ENCODE assay signal across 9 mouse cellular contexts in the genomic region with DNA sequence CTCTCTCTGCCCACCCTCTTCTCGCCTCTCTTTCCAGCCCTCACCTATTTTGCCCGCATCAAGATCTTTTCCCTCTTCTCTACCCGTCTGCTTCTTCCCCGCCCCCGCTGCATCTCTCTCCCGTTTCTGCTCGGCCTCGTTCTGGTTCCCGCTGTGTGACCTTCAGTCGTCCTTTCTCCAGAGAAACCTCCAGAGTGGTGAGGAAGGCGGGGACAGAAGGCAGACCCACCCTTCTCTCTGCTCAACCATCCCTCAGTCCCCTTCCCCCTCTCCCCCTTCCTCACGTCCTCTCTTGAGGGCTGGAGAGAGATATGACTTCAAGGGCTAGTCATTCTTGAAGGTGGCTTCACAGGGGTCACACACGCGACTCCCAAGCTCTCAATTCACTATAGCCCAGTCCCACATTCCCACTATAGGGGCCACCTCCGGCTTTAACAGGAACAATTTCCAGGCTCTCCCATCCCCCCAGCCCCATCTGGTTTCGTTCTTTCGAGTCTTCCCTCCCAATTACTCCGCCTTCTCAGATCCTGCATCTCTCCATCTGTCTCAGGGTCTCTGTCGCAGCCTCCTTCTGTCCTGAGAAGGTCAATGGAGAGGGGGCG. TPM values are rescaled to one million over a fixed set of nuclear protein-coding genes. Genes with fewer than 3 reads are reported as not detected.
DNase-seq lines count a peak whose midpoint lies in the region; ATAC-seq and TF ChIP-seq lines count a peak whose summit lies in the region.
"Had no signal": no experiment of that assay in that cellular context is flagged by ENCODE, and none has a peak within 500 bp of the region (broad histone marks: within the 10 kb centered on the region; RNA-seq: fewer than 3 reads in every experiment).

No protein-coding gene starts in this region.

- no peak for TF ChIP-seq POLR2A in ES-Bruce4 (IDR thresholded peaks at IDR 0.05; ENCODE audit: insufficient read depth, low read length)

- H3K4me2 ChIP-seq in hindbrain, embryonic 14.5 days (replicated peaks), result peak overlapping the region; percentile 65
- H3K4me2 ChIP-seq in midbrain, embryonic 12.5 days (replicated peaks), result peak overlapping the region; percentile 64
- H3K4me2 ChIP-seq in kidney, embryonic 15.5 days, result no peak overlapping the region

- H3K27ac ChIP-seq in ES-Bruce4 (ENCODE audit: insufficient read depth, low read length), result 0 out of 2 replicates have a peak overlapping the region, but pooled peaks have one; percentile 2
- H3K27ac ChIP-seq in hindbrain, embryonic 14.5 days, result peak overlapping the region; percentile 99
- H3K27ac ChIP-seq in midbrain, embryonic 12.5 days (replicated peaks), result peak overlapping the region; percentile 94
- no peak overlapping the region for H3K27ac ChIP-seq in kidney, embryonic 15.5 days

- no peaks in the 10 kb centered on the region; the same call in 1 of the 2 replicates for H3K27me3 ChIP-seq in ES-Bruce4 (ENCODE audit: control insufficient read depth, insufficient read depth, low read length, poor library complexity, severe bottlenecking)
- H3K27me3 ChIP-seq in hindbrain, embryonic 14.5 days (ENCODE audit: control insufficient read depth, insufficient read depth, low read length), result no peaks in the 10 kb centered on the region; the same call in 1 of the 2 replicates
- peaks cover 85% of the 10 kb centered on the region for H3K27me3 ChIP-seq in midbrain, embryonic 12.5 days
- H3K27me3 ChIP-seq in kidney, embryonic 15.5 days, result peaks cover 87% of the 10 kb centered on the region

- no peak for TF ChIP-seq CTCF in ES-Bruce4 (IDR thresholded peaks at IDR 0.05; ENCODE audit: low read depth, low read length)

- ATAC-seq in hindbrain, embryonic 14.5 days (ENCODE audit: low FRiP score), result peak; percentile 7; the same call in 1 of the 2 replicates
- ATAC-seq in midbrain, embryonic 12.5 days (ENCODE audit: low FRiP score, low read depth), result no peak
- no peak for ATAC-seq in kidney, embryonic 15.5 days (replicated peaks; ENCODE audit: low FRiP score)

- H3K9me3 ChIP-seq in ES-Bruce4 (replicated peaks; ENCODE audit: control insufficient read depth, insufficient read depth, low read length, poor library complexity, severe bottlenecking), result no peaks in the 10 kb centered on the region
- no peaks in the 10 kb centered on the region for H3K9me3 ChIP-seq in hindbrain, embryonic 14.5 days (ENCODE audit: control insufficient read depth, low read length)
- no peaks in the 10 kb centered on the region for H3K9me3 ChIP-seq in midbrain, embryonic 12.5 days
- no peaks in the 10 kb centered on the region for H3K9me3 ChIP-seq in kidney, embryonic 15.5 days (replicated peaks)

- H3K4me1 ChIP-seq in ES-Bruce4 (ENCODE audit: control insufficient read depth, insufficient read depth, low read length), result peaks cover 6% of the 10 kb centered on the region
- H3K4me1 ChIP-seq in hindbrain, embryonic 14.5 days (replicated peaks; ENCODE audit: control insufficient read depth, insufficient read depth, low read length), result peaks cover 51% of the 10 kb centered on the region
- peaks cover 63% of the 10 kb centered on the region for H3K4me1 ChIP-seq in midbrain, embryonic 12.5 days
- peaks cover 22% of the 10 kb centered on the region for H3K4me1 ChIP-seq in kidney, embryonic 15.5 days

- no peak overlapping the region for H3K9ac ChIP-seq in ES-Bruce4 (ENCODE audit: low read depth, poor library complexity, severe bottlenecking)
- H3K9ac ChIP-seq in hindbrain, embryonic 14.5 days, result peak overlapping the region; percentile 66
- H3K9ac ChIP-seq in midbrain, embryonic 12.5 days (replicated peaks), result peak overlapping the region; percentile 50
- no peak overlapping the region for H3K9ac ChIP-seq in kidney, embryonic 15.5 days
- H3K9ac ChIP-seq: lung, embryonic 14.5 days had no signal

- WGBS in hindbrain, embryonic 14.5 days, result 4% methylated on average over 20 of the region's 20 CpGs
- WGBS in midbrain, embryonic 12.5 days, result 5% methylated on average over 20 of the region's 20 CpGs
- WGBS in kidney, embryonic 15.5 days, result 11% methylated on average over 20 of the region's 20 CpGs

- TF ChIP-seq EP300 in ES-Bruce4 (IDR thresholded peaks at IDR 0.05; ENCODE audit: insufficient read depth, low read depth, low read length), result 0 out of 2 replicates have a peak, but pooled peaks have one; percentile 49

- peak overlapping the region; percentile 11 for H3K4me3 ChIP-seq in ES-Bruce4 (ENCODE audit: low read depth, low read length)
- H3K4me3 ChIP-seq in hindbrain, embryonic 14.5 days (replicated peaks; ENCODE audit: low read length), result peak overlapping the region; percentile 24
- peak overlapping the region; percentile 22 for H3K4me3 ChIP-seq in midbrain, embryonic 12.5 days
- H3K4me3 ChIP-seq in kidney, embryonic 15.5 days (replicated peaks), result no peak overlapping the region

- H3K36me3 ChIP-seq in ES-Bruce4 (ENCODE audit: control insufficient read depth, insufficient read depth, low read length, poor library complexity, severe bottlenecking), result no peaks in the 10 kb centered on the region
- H3K36me3 ChIP-seq in hindbrain, embryonic 14.5 days (replicated peaks; ENCODE audit: control insufficient read depth, insufficient read depth), result peaks cover 30% of the 10 kb centered on the region
- peaks cover 25% of the 10 kb centered on the region for H3K36me3 ChIP-seq in midbrain, embryonic 12.5 days
- H3K36me3 ChIP-seq in kidney, embryonic 15.5 days, result peaks cover 15% of the 10 kb centered on the region

- peak; percentile 93 to 94 for DNase-seq in cerebellum, postnatal 10 days
- DNase-seq in hindbrain, embryonic 14.5 days (ENCODE audit: low spot score), result peak; percentile 74
- no peak for DNase-seq in urinary bladder, postnatal 10 days (ENCODE audit: low spot score)
- no peak for DNase-seq in lung, postnatal 25 days (ENCODE audit: low spot score)
- DNase-seq in urinary bladder, adult 2 months (ENCODE audit: low spot score), result no peak

RNA-seq across cellular contexts. Expression of a gene that starts 3.4 kb away (rescaled TPM):
- polyA plus RNA-seq in ES-Bruce4 (2011; ENCODE audit: insufficient read depth, insufficient read length, low read depth, missing spikeins), result 7.0 and 9.4 TPM in 2 replicates
- polyA plus RNA-seq in hindbrain, embryonic 14.5 days (2014; fragmentation: Nextera tagmentation; extraction: Ambion mirVana), result 404 and 524 TPM in 2 replicates
- 77.8 and 86.3 TPM in 2 replicates for polyA plus RNA-seq in midbrain, embryonic 12.5 days (2016; fragmentation: Nextera tagmentation; extraction: Ambion mirVana)
- polyA plus RNA-seq in kidney, embryonic 15.5 days (2015; fragmentation: Nextera tagmentation; extraction: Ambion mirVana), result 0.68 and 2.1 TPM in 2 replicates
- 0.51 and 0.93 TPM in 2 replicates for polyA plus RNA-seq in urinary bladder, adult 2 months (2012; rRNA removed)

RNA-seq across cellular contexts. Expression of a gene that starts 36.6 kb away (rescaled TPM):
- 84.4 and 97.6 TPM in 2 replicates for polyA plus RNA-seq in ES-Bruce4 (2011; ENCODE audit: insufficient read depth, insufficient read length, low read depth, missing spikeins)
- polyA plus RNA-seq in hindbrain, embryonic 14.5 days (2014; fragmentation: Nextera tagmentation; extraction: Ambion mirVana), result 331 and 332 TPM in 2 replicates
- 111 and 118 TPM in 2 replicates for polyA plus RNA-seq in midbrain, embryonic 12.5 days (2016; fragmentation: Nextera tagmentation; extraction: Ambion mirVana)
- 143 and 153 TPM in 2 replicates for polyA plus RNA-seq in kidney, embryonic 15.5 days (2015; fragmentation: Nextera tagmentation; extraction: Ambion mirVana)
- polyA plus RNA-seq in urinary bladder, adult 2 months (2012; rRNA removed), result 367 and 429 TPM in 2 replicates

Comparison
In these comparisons a context has a peak if more than half of its experiments do, and no peak if none do; other contexts are left out.
1. H3K9ac ChIP-seq: peak in hindbrain, embryonic 14.5 days (single experiment) and midbrain, embryonic 12.5 days (single experiment); none in ES-Bruce4 (single experiment) and kidney, embryonic 15.5 days (single experiment).
2. DNase-seq: peak in cerebellum, postnatal 10 days (2 of 2) and hindbrain, embryonic 14.5 days (single experiment); none in urinary bladder, postnatal 10 days (single experiment), lung, postnatal 25 days (single experiment) and urinary bladder, adult 2 months (single experiment).